Mouse (Mus musculus): Measurements from ENCODE around the gene Olfr788. TPM values are rescaled to one million over a fixed set of nuclear protein-coding genes. Genes with fewer than 3 reads are reported as not detected.

The Olfr788 gene
- polyA plus RNA-seq, 1 experiment from 2014 or later, result not detected

Other genes with a start within 250 kb of the Olfr788 start
- not detected in 2 replicates for gene Olfr774, start 234.8 kb upstream of the Olfr788 start, polyA plus RNA-seq (2014; fragmentation: Nextera tagmentation; extraction: Ambion mirVana)
- not detected in 2 replicates for gene Olfr775, start 222.6 kb upstream of the Olfr788 start, polyA plus RNA-seq (2014; fragmentation: Nextera tagmentation; extraction: Ambion mirVana)
- not detected in 2 replicates for gene Olfr776, start 211.9 kb upstream of the Olfr788 start, polyA plus RNA-seq (2014; fragmentation: Nextera tagmentation; extraction: Ambion mirVana)
- gene Olfr777, start 199.5 kb upstream of the Olfr788 start, polyA plus RNA-seq (2014; fragmentation: Nextera tagmentation; extraction: Ambion mirVana), result not detected in 2 replicates
- gene Olfr780, start 152.9 kb upstream of the Olfr788 start, polyA plus RNA-seq (2014; fragmentation: Nextera tagmentation; extraction: Ambion mirVana), result not detected in 2 replicates
- gene Olfr781, start 142.1 kb upstream of the Olfr788 start, polyA plus RNA-seq (2014; fragmentation: Nextera tagmentation; extraction: Ambion mirVana), result not detected in 2 replicates
- not detected in 2 replicates for gene Olfr782, start 122.1 kb upstream of the Olfr788 start, polyA plus RNA-seq (2014; fragmentation: Nextera tagmentation; extraction: Ambion mirVana)
- gene Olfr784, start 86.9 kb upstream of the Olfr788 start, polyA plus RNA-seq (2014; fragmentation: Nextera tagmentation; extraction: Ambion mirVana), result not detected in 2 replicates
- gene Olfr785, start 65.6 kb upstream of the Olfr788 start, polyA plus RNA-seq (2014; fragmentation: Nextera tagmentation; extraction: Ambion mirVana), result not detected in 2 replicates
- not detected in 2 replicates for gene Olfr786, start 43.7 kb upstream of the Olfr788 start, polyA plus RNA-seq (2014; fragmentation: Nextera tagmentation; extraction: Ambion mirVana)
- gene Olfr787, start 9.1 kb upstream of the Olfr788 start, polyA plus RNA-seq (2014; fragmentation: Nextera tagmentation; extraction: Ambion mirVana), result not detected in 2 replicates
- not detected in 2 replicates for gene Olfr789, start 13.8 kb downstream of the Olfr788 start, polyA plus RNA-seq (2014; fragmentation: Nextera tagmentation; extraction: Ambion mirVana)
- gene Olfr790, start 27.5 kb downstream of the Olfr788 start, polyA plus RNA-seq (2014; fragmentation: Nextera tagmentation; extraction: Ambion mirVana), result not detected in 2 replicates
- gene Olfr791, start 50.8 kb downstream of the Olfr788 start, polyA plus RNA-seq (2014; fragmentation: Nextera tagmentation; extraction: Ambion mirVana), result not detected in 2 replicates
- gene Olfr792, start 68.2 kb downstream of the Olfr788 start, polyA plus RNA-seq (2014; fragmentation: Nextera tagmentation; extraction: Ambion mirVana), result not detected in 2 replicates
- gene Olfr794, start 96.7 kb downstream of the Olfr788 start, polyA plus RNA-seq (2014; fragmentation: Nextera tagmentation; extraction: Ambion mirVana), result not detected in 2 replicates
- gene Olfr796, start 141.6 kb downstream of the Olfr788 start, polyA plus RNA-seq (2014; fragmentation: Nextera tagmentation; extraction: Ambion mirVana), result not detected in 2 replicates
- gene Olfr798, start 156.9 kb downstream of the Olfr788 start, polyA plus RNA-seq (2014; fragmentation: Nextera tagmentation; extraction: Ambion mirVana), result not detected in 2 replicates
- gene Olfr799, start 166.5 kb downstream of the Olfr788 start, polyA plus RNA-seq (2014; fragmentation: Nextera tagmentation; extraction: Ambion mirVana), result not detected in 2 replicates
- not detected in 2 replicates for gene Olfr800, start 186.7 kb downstream of the Olfr788 start, polyA plus RNA-seq (2014; fragmentation: Nextera tagmentation; extraction: Ambion mirVana)
- gene Olfr801, start 202.9 kb downstream of the Olfr788 start, polyA plus RNA-seq (2014; fragmentation: Nextera tagmentation; extraction: Ambion mirVana), result not detected in 2 replicates
- gene Olfr802, start 217.2 kb downstream of the Olfr788 start, polyA plus RNA-seq (2014; fragmentation: Nextera tagmentation; extraction: Ambion mirVana), result 0.03 TPM in 1 of 2 replicates, not detected in the other
- not detected in 2 replicates for gene Olfr803, start 223.3 kb downstream of the Olfr788 start, polyA plus RNA-seq (2014; fragmentation: Nextera tagmentation; extraction: Ambion mirVana)
- not detected in 2 replicates for gene Olfr804, start 232.2 kb downstream of the Olfr788 start, polyA plus RNA-seq (2014; fragmentation: Nextera tagmentation; extraction: Ambion mirVana)